Mouse (Mus musculus) limb, embryonic 13.5 days (tissue): Measurements from ENCODE around the gene 4921536K21Rik. TPM values are rescaled to one million over a fixed set of nuclear protein-coding genes. Genes with fewer than 3 reads are reported as not detected.

ENCODE experiments used
- ATAC-seq: fragments of 200-750 bp; cut with Nextera tagmentation; 2 replicates; pipeline ENCODE4 v1.8.0; 2017; ENCODE audit warnings: low read depth, moderate number of reproducible peaks, moderate TSS enrichment; ENCODE audit not compliant: low FRiP score
- H3K27ac ChIP-seq: fragments of 300-500 bp; sonication (generic); 2 replicates; pipeline ENCODE4 v1.5.1; 2015; ENCODE audit warnings: inconsistent platforms, mild to moderate bottlenecking, moderate library complexity
- H3K27me3 ChIP-seq: fragments of 300-500 bp; sonication (generic); 2 replicates; pipeline ENCODE4 v1.6.1; 2015; ENCODE audit warnings: mild to moderate bottlenecking, inconsistent platforms
- H3K36me3 ChIP-seq: fragments of 300-500 bp; sonication (generic); 2 replicates; pipeline ENCODE4 v1.6.1; 2015; ENCODE audit warnings: inconsistent platforms, mild to moderate bottlenecking, moderate library complexity
- H3K4me1 ChIP-seq: fragments of 300-500 bp; sonication (generic); 2 replicates; pipeline ENCODE4 v1.6.1; 2015; ENCODE audit warnings: inconsistent platforms
- H3K4me2 ChIP-seq: fragments of 300-500 bp; sonication (generic); replicated peaks from 2 replicates; pipeline ENCODE4 v1.6.1; 2015; ENCODE audit warnings: inconsistent platforms, mild to moderate bottlenecking, moderate library complexity
- H3K4me3 ChIP-seq: fragments of 300-500 bp; sonication (generic); 2 replicates; pipeline ENCODE4 v1.5.1; 2015; ENCODE audit warnings: moderate library complexity, mild to moderate bottlenecking, inconsistent platforms
- H3K9ac ChIP-seq: fragments of 300-500 bp; sonication (generic); 2 replicates; pipeline ENCODE4 v1.6.1; 2015; ENCODE audit warnings: mild to moderate bottlenecking, inconsistent platforms
- H3K9me3 ChIP-seq: fragments of 300-500 bp; sonication (generic); 2 replicates; pipeline ENCODE4 v1.6.1; 2016; ENCODE audit warnings: inconsistent platforms
- WGBS: fragments of 180-500 bp; shearing (Covaris S2); methylation state at CpG from one replicate; pipeline ENCODE4 v1.1.7; 2015; 5-methylcytosine and 5-hydroxymethylcytosine counted together
- polyA plus RNA-seq: library from polyadenylated mRNA; unstranded; fragments of >200 nt; fragmentation: Nextera tagmentation; extraction: Ambion mirVana; gene quantifications from 2 replicates; pipeline ENCODE4 v1.2.1, GENCODE M21; 2015

4921536K21Rik gene
- polyA plus RNA-seq, 1 experiment from 2014 or later, result 0.09 TPM

- no peak overlapping the region for H3K9ac ChIP-seq
- ATAC-seq, result no peak
These were observed 44.1 kb downstream of the 4921536K21Rik start for GRCm38 (mm10) chr11:3850746-3851277.

GRCm38 (mm10) chr11:3850315-3850614, 44.6 kb downstream of the 4921536K21Rik start:
- Histone ChIP-seq H3K9ac (no peak overlapping the region), H3K4me1 (no peaks in the 10 kb centered on the region), H3K27ac (no peak overlapping the region), H3K4me2 (no peak overlapping the region), H3K4me3 (no peak overlapping the region), H3K36me3 (no peaks in the 10 kb centered on the region), H3K9me3 (no peaks in the 10 kb centered on the region), H3K27me3 (no peaks in the 10 kb centered on the region)
- no peak for ATAC-seq
- 73% methylated on average over 2 of the region's 2 CpGs for WGBS

More at GRCm38 (mm10) chr11:3850746-3851277, 44.1 kb downstream of the 4921536K21Rik start:
- Histone ChIP-seq H3K4me1 (no peaks in the 10 kb centered on the region), H3K4me2 (no peak overlapping the region), H3K9me3 (no peaks in the 10 kb centered on the region), H3K4me3 (no peak overlapping the region), H3K27me3 (no peaks in the 10 kb centered on the region), H3K27ac (no peak overlapping the region), H3K36me3 (no peaks in the 10 kb centered on the region)
- WGBS, result 67% methylated on average over 5 of the region's 5 CpGs

GRCm38 (mm10) chr11:3849469-3850314, 45.2 kb downstream of the 4921536K21Rik start:
- no peaks in the 10 kb centered on the region for H3K27me3 ChIP-seq
- H3K4me3 ChIP-seq, result no peak overlapping the region
- H3K4me1 ChIP-seq, result no peaks in the 10 kb centered on the region
- no peaks in the 10 kb centered on the region for H3K9me3 ChIP-seq
- no peak for ATAC-seq
- 79% methylated on average over 15 of the region's 15 CpGs for WGBS
- no peaks in the 10 kb centered on the region for H3K36me3 ChIP-seq
- H3K9ac ChIP-seq, result no peak overlapping the region
- no peak overlapping the region for H3K4me2 ChIP-seq
- no peak overlapping the region for H3K27ac ChIP-seq

- no peak overlapping the region for H3K27ac ChIP-seq
- WGBS, result 49% methylated on average over 2 of the region's 2 CpGs
- ATAC-seq, result no peak
These were observed 48.5 kb downstream of the 4921536K21Rik start for GRCm38 (mm10) chr11:3846351-3846750.

GRCm38 (mm10) chr11:3843943-3844734, 50.8 kb downstream of the 4921536K21Rik start:
- 81% methylated on average over 17 of the region's 17 CpGs for WGBS
- Histone ChIP-seq H3K36me3 (no peaks in the 10 kb centered on the region), H3K4me1 (no peaks in the 10 kb centered on the region), H3K9ac (no peak overlapping the region), H3K9me3 (no peaks in the 10 kb centered on the region), H3K4me2 (no peak overlapping the region), H3K27ac (no peak overlapping the region), H3K4me3 (no peak overlapping the region), H3K27me3 (no peaks in the 10 kb centered on the region)
- no peak for ATAC-seq

More at GRCm38 (mm10) chr11:3846351-3846750, 48.5 kb downstream of the 4921536K21Rik start:
- H3K27me3 ChIP-seq, result no peaks in the 10 kb centered on the region
- H3K36me3 ChIP-seq, result no peaks in the 10 kb centered on the region
- H3K4me1 ChIP-seq, result no peaks in the 10 kb centered on the region
- H3K9ac ChIP-seq, result no peak overlapping the region
- no peak overlapping the region for H3K4me2 ChIP-seq
- H3K4me3 ChIP-seq, result no peak overlapping the region
- no peaks in the 10 kb centered on the region for H3K9me3 ChIP-seq

Other genes starting within 250 kb of the 4921536K21Rik start
- 32.4 and 37.0 TPM in 2 replicates for gene Morc2a, start 245.9 kb downstream of the 4921536K21Rik start, polyA plus RNA-seq
- 0.73 and 0.76 TPM in 2 replicates for gene Osbp2, start 31.2 kb downstream of the 4921536K21Rik start, polyA plus RNA-seq
- 11.0 and 12.5 TPM in 2 replicates for gene Dusp18, start 142 bp upstream of the 4921536K21Rik start, polyA plus RNA-seq
- 3.5 and 4.1 TPM in 2 replicates for gene Slc35e4, start 19.6 kb upstream of the 4921536K21Rik start, polyA plus RNA-seq
- gene Tcn2, start 37.1 kb upstream of the 4921536K21Rik start, polyA plus RNA-seq, result 44.1 and 46.0 TPM in 2 replicates
- gene Pes1, start 68.9 kb upstream of the 4921536K21Rik start, polyA plus RNA-seq, result 81.6 and 84.6 TPM in 2 replicates
- 0.32 and 0.37 TPM in 2 replicates for gene 4930556J24Rik, start 81.7 kb upstream of the 4921536K21Rik start, polyA plus RNA-seq
- 4.2 and 4.5 TPM in 2 replicates for gene Gal3st1, start 88.5 kb upstream of the 4921536K21Rik start, polyA plus RNA-seq
- gene Sec14l4, start 136.4 kb upstream of the 4921536K21Rik start, polyA plus RNA-seq, result 0.09 TPM in 2 replicates
- gene Sec14l3, start 169.7 kb upstream of the 4921536K21Rik start, polyA plus RNA-seq, result not detected in 2 replicates
- gene Mtfp1, start 200.3 kb upstream of the 4921536K21Rik start, polyA plus RNA-seq, result 6.3 and 7.4 TPM in 2 replicates
- 2.5 and 3.5 TPM in 2 replicates for gene Sec14l2, start 228.3 kb upstream of the 4921536K21Rik start, polyA plus RNA-seq
- 38.6 and 39.0 TPM in 2 replicates for gene Rnf215, start 240.1 kb upstream of the 4921536K21Rik start, polyA plus RNA-seq